Mouse (Mus musculus): ENCODE results near the gene Guk1.

- TF ChIP-seq CTCF (conservative IDR thresholded peaks at IDR 0.05; ENCODE audit: low read length): no peak
- TF ChIP-seq POU5F1 (IDR thresholded peaks at IDR 0.05; ENCODE audit: borderline replicate concordance, low read length): no peak
- no peak for TF ChIP-seq NANOG (IDR thresholded peaks at IDR 0.05; ENCODE audit: borderline replicate concordance, low read length)
These were observed 37.8 kb downstream of the Guk1 start for GRCm38 (mm10) chr11:59154220-59154619.

Measured in E14TG2a.4 (cell line).